Mouse (Mus musculus) lung, postnatal 10 days (tissue): ENCODE measurements at regions not wholly inside any gene's neighbourhood (a gene's known extent, or its start where the extent isn't known, plus 50 kb on each side); places are given as distances from the start of the nearest gene placed in this dataset.
A peak's percentile ranks its signal among the peaks of the same experiment; 100 is the strongest.

Experiments used
- DNase-seq: peaks from one replicate; pipeline ENCODE4 v3.0.0; 2021

DNA sequence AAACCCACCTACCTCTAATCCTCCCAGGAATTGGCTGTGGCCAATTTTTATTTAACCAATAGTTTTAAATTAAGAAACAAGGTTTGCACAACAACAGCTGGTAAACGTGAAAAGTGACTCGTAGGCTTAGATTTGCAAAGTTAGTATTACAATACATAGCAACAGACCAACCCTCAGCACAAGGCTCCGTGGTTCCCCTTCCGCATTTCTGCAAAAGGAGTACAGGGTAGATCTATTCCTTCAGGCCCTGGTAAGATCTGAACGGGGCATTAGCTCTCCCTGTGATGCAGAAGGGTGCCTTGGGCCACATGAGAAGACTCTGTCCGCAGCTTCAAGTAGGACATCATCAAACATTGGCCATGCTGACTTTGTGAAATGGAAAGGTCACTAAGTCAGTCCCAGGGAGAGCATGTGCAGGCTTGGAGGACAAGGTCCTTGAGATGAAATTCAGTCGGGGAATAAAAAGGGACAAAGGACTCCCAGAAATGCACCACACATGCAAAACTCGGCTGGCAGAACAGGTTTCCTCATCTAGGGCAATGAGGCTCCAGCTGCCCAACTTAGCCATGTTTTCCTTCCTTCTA, 75.0 kb upstream of the Armc2 start:
- DNase-seq: no peak

DNA sequence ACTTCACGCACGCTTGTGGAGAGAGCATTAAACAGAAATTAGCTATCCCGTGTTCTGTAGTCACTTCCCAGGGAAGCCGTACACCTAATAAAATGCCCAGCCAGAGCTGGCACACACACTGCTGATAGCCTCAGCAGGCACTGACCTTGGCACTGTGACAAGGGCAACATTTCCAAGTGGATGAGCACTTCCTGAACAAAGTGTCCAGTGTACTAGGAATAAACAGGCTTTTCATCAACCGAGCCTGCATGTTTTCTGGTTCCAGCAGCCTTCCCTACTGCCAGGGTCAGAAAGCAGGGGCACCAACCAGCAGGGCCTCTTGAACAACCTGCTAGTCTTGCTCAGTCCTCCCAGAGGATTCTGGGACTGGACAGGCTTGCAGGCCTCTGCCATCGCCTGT, 74.3 kb upstream of the Armc2 start:
- DNase-seq: peak; percentile 67

DNA sequence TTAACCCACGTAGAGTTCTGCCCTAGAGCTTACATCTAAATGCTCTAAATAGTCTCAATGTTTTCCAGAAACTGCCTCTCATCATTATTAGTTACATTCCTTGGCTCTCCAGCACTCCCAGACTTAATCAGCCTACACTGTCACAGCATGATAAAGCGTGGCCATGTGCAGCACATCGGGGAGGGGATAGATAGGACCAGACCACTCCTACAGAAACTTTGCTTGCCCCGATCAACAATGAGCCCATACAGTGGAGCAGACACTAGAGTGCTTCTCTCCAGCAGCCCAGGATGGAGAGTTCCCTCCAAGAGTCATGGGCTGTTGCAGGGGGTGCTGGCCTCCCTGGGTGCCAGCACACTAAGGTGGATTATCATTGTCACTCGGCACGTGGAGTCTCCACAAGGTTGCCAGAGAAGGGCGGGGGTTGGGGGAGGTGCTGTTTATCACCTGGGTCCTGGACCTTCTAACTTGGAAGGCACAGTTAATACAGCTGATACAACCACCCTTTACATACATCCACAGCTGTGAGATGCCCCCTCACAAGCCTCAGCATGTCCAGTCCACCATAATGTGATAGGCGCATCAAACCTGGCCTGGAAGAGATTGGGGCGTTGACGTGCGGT, 73.4 kb upstream of the Armc2 start:
- no peak for DNase-seq

DNA sequence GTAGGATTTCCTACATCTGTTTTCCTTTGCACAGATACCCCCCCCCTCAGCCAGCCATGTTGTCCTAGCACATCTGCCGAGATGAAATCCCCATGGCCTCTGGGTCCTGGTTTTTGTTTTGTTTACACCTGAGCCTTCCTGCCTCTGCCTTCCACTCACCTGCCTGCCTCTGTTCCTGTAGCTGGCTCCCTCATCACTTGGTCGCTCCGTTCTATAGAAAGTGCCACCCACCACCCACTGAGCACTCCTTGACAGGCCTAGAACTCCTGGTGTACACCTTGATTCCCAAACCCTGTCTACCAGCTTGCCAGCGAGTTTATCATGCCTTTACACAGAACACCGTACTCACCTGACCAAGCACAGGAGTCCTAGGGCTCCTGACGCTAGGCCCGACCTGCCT, 72.6 kb upstream of the Armc2 start:
- DNase-seq: no peak

DNA sequence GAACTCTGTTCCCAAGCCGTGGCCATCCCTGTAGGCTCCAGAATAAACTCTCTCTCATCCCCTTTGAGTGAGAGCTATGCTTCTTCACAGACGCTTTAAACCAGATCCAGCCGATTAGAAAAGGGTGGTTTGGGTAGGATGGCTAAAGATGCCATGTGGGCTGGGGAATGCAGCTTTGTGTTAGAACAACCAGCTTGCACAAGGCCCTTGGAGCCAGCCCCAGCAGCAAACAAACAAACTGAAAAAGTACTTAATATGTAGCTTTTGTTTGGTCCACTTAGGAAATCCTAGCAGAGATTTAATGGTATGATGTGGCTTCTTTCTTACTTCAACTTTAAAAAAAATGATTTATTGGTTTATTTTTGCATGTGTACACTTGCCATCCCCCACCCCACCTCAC, 71.9 kb upstream of the Armc2 start:
- DNase-seq: no peak

DNA sequence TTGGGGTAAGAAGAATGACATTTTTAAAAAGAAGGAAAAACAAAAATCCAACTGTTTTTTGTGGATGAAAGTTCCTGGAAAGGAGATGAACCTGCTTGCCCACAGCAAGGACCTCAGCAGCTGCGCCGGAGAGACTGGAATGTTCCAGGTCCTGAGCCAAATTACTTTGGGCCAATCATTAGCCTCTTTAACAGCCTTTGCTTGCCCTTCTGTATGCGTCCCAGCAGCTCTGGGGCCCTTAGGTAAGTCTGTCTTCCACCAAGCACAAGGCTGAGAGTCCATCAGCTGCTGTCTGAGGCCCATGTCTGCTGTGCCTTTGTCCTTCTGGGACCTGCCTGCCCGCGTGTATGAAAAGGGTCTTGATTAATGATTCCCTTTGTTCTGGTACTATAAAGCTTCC, 71.4 kb upstream of the Armc2 start:
- peak; percentile 70 for DNase-seq

DNA sequence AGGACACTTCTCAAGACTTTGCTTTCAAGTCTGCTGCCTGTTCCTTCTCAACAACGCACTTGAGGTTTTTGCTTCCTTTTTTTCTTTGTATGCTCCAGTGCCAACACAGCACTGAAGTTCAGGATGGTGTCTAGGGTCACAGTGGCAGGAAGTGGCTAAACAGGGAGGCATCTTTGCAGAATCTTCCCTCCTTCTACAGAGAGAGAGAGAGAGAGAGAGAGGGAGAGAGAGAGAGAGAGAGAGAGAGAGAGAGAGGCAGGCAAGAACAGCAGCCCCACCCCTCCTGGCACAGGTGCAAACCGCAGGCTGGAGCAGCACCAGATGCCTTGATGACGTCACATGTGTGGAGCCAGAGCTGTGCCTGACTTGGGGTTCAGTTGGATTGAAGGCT, 71.0 kb upstream of the Armc2 start:
- peak; percentile 91 for DNase-seq

DNA sequence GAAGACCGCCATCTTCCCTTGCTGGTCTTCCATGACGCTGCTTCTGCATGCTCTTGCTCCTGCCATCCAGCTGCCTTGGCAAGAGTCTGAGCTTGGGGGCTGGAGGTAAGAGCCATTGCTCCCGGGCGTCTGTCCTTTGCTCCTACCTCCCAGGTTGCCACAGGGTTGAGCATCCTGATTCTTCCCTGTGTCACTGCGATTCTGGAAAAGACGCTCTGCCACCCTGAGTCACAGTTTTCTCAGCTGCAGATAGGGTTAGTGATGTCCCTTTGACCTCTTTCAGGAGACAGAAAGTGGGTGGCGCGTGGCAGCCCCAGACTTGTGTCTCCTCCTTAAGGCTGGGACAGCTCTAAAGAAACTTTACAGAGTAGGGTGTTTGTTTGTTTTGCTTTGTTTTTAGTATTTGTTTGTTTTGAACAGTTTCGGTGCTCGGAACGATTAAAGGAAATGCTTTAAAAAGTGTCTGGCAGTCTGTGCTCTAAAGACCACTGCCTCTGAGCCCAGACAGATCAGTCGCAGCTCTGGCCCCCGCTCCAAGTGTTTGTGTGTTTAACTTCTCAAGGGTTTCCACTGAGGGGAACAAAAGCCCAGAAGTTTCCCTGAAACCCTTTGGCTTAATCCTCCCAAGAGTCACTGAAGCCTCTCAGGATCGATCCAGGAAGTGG, 70.5 kb upstream of the Armc2 start:
- peak; percentile 64 for DNase-seq

DNA sequence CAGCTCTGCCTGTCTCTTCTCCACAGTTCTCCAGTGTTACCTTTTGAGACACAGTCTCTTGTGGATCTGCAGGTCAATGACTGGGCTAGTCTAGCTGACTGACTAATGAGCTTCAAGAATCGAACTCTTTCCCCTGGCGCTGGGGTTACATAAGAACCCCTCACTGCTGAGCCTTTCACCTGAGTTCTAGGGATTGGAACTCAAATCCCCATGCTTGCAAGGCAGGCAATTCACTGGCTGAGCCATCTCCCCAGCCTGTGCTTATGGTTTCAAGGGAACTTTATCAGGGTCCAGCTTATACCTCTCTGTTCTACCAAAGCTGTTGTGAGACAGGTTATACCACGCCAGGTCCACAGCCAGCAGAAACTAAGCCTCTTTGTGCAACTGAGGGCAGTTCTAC, 69.7 kb upstream of the Armc2 start:
- DNase-seq: no peak

DNA sequence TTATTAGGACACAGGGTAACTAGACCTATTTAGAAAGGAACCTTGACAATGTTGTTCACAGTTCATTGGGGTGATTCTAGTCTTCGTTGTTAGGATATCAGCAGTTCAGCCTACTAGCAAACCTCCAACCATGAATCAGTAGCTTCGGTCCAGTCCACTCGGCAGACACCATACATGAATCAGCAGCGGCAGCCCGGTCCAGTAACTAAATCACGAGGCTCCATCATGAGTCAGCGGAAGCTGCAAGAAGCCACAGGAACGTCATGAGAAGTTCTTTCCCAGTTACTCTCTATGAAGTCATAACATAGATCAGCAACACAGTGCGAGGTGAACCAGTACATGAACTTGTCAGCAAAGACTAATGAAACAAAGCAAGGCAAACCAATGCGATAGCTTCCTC, 68.4 kb upstream of the Armc2 start:
- no peak for DNase-seq

DNA sequence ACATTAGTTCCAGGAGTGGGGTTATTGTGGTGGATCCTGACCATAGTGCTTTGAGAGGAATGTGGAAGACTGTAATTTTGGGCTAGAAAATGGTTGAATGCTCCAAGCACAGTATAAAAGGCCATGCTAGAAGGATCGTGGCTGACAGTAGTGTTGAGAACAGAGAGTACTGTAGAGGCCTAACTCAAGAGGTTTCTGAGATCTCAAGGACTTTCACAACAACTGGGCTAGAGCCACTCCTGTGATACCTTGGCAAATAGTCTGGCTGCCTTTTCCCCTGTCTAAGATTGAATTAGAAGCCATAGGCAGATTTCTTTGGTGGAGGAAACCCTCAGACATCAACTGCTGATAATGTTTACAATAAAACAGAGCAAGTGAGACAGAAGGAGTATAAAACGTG, 67.1 kb upstream of the Armc2 start:
- peak; percentile 36 for DNase-seq

DNA sequence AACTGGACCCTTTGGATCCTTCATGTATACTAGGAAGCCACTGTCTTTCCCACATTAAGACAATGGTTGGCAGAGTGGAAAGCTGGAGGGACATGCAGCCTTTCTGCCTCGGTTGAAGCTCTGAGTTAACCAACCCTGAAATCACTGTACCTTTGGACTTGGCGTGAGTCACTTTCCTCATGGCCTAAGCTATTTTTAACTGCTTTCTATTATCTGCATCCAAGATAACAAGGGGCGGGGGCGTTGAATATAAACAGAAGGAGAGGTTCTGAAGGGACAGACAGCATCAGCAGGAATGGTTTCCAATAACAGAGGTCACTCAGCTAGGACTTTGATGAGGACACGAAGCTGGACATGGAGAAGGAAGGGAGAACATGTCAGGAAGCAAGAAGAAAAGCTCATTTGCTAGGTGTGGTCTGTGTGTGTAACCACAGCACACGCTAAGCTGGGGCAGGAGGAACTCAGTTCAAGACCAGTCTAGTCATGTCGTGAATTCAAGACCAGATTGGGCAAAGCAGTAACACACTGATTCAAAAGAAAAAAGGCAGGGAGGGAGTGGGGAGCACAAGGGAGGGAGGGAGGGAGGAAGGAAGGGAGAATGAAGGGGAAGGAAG, 64.1 kb upstream of the Armc2 start:
- DNase-seq: peak; percentile 29

DNA sequence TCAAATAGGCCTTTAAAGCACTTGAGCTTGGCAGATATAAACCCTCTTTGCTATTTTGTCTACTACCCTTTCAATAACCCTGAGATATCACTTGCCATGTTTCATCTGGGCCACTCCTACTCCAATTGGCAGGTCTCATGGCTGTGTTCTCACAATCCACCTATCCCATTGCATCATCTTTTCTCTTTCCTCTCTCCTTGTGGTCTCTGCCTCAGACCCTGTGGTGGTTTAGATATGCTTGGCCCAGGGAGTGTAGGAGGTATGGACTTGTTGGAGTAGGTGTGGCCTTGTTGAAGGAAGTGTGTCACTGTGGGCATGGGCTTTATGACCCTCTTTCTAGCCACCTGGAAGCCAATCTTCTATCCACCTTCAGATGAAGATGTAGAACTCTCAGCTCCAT, 61.5 kb upstream of the Armc2 start:
- DNase-seq: no peak

DNA sequence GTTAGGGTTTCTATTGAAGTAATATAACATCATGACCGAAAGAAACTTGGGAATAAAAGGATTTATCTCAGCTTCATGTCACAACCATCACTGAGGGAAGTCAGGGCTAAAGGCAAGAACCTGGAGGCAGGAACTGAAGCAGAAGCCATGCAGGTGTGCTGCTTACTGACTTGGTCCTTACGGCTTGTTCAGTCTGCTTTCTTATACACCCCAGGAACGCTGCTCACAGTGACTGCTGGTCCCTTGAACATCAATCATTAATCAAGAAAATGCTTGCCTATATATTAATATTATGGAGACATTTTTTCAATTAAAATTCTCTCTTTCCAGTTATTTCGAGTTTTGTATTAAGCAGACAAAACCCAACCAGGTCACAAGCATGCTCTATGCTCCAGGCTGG, 58.5 kb upstream of the Armc2 start:
- no peak for DNase-seq

DNA sequence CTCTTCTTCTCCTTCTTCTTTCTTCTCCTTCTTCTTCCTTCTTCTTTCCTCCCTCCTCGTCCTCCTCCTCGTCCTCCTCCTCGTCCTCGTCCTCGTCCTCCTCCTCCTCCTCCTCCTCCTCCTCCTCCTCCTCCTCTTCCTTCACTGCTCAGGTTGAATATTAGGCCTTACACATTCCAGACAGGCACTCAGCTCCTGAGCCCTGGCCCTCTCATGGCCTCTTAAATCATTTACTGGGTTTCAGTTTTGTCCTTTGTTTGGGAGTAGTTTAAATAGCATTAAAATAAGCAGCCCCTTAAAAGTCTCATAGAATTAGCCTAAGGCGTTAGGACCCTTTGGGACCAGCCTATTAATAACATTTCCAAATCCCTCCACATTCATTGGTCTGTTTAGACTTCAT, 57.3 kb upstream of the Armc2 start:
- DNase-seq: no peak

DNA sequence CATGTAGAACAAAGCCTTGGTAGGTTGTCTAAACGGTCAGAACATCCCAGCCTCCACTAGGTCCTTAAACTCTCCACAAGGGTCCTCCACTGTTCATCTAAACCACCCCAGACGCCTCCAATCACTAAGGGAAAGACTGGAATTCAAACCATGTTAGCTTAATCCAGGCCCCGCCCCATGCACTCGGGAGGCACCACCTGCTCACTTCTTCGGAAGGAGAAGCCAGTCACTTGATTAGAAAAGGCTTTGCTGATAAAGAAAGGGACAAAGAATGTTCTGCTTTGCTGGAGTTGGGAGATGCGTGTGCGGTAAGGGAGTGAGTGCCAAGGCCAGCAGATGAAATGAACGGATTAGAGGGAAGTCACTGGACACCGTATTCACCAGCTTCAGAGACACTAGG, 54.5 kb upstream of the Armc2 start:
- peak; percentile 80 for DNase-seq

DNA sequence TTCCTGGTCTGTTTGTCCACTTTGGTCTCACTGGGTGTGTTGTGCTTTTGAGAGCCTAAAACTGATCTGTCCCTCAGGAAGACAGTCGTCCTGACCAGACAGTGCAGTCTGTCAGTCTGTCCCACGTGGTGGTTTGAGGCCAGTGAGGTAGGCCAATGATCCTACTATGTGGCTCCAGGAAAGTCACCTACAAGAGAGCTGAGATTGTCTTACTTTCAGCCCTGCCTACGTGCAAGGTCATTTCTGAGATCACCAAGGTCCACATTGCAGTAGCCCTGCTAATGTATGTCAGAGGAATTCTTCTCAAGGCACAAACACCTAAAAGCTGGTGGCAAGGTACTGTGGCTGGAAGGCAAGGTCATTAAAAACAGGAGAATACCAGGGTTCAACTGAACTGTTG, 53.9 kb upstream of the Armc2 start:
- no peak for DNase-seq

DNA sequence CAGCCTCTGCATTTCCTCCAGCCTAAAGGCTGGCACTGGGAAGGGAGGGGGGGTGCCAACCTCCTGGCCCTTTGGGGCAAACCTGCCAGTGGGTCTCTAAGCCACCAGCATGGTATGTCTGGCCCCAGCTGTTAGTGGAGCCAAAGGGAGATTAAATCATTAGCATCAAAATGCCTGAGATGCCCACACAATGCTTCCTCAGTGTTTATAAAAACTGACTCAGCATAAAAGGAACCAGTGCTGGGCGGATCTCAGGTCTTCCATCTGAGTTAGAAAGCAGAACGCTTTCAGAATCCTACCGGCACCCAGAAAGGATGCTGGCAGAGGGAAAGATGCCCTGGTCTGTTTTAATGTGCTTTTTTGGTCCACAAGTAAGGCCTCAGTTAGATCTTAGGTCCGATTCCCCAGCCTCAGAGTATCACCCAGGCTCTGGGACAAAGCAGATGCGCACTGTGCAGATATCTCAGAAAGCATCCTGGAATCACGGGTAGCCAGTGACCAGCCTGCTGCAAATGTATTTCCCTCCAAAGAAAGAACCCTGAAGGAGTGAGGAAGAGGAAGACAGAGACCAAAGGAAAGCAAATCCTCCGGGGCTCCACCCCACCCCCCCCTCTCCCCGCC, 53.3 kb upstream of the Armc2 start:
- DNase-seq: no peak

DNA sequence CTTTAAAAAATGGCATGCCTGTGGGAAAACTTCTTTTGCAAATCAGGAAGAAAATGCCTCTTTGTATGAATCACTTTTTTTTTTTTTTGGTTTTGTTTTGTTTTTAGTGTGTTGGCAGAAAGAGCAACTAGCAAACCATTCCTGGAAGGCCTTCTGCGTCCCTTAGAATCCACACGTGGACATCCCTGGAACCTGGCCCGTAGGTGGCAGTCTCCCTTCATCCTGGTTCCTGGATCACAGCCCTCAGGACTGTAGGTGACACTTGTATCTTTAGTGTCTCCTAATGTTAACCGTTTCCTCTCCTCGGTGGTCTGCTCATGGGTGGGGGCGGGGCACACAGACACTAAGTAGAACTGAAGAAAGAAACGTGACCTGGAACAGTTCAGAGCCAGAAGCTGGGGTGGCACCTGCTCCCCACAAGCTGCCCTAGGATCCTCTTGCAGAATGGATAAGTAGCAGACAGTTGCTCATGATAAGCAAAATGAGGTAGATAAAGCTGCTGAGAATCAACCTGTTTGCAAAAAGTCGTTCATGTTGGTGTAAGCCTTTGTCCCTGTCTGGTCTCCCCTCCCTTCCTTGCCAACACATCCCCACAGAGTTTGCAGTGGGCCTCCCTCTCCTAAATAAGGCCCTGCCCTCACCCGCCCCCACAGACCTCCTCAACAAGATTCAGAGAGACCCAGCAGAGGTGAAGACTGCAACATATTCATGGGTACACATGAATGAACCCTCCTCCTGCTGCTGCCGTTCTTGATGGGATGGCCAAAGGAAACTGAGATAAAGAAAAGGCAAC, 52.6 kb upstream of the Armc2 start:
- peak; percentile 75 for DNase-seq

DNA sequence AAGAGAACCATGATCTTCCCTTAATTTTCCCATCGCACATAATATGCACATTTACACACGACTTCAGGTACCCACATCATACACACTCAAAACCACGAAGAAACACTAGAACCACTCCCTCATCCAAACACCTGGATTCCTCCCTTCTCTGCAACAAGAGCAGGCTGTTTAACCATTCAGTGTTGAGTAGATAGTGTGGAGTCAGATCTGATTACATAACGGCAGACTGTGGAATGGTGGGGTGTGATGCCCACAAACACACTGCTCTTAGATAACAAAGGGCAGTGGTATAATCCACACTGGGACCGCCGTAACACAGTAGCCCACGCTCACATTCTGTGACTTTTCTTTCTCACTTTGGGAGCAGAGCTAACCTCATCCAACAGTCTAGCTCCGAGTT, 51.5 kb upstream of the Armc2 start:
- DNase-seq: no peak

DNA sequence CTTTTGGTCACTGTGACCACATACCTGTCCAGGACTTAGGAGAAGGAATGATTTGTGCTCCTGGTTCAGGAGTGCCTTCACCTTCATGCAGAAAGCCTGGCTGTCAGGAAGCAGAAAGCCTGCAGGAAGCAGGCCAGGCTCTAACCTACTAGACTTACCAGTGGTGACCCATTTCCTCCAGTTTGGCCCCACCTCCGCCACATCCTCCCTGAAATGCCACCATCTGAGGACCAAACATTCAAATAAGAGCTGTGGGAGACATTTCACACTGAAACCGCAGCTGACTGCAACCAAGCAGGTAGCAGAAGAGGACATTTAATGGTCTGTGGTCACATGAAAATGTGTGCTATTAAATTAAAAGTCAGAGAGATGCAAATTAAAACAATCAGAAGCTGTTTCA, 50.3 kb upstream of the Armc2 start:
- no peak for DNase-seq
